Mouse (Mus musculus) lung, postnatal 25 days (tissue): ENCODE measurements around the gene Gm20388.

Source experiments
- DNase-seq: peaks from one replicate; pipeline ENCODE4 v3.0.0; 2022; ENCODE audit warnings: low spot score

The Gm20388 gene

GRCm38 (mm10) chr8:121258126-121258792 lies 1347.6 kb downstream of the Gm20388 start:
- DNase-seq, result no peak

- DNase-seq, result peak; percentile 64
These were observed 1352.2 kb downstream of the Gm20388 start for GRCm38 (mm10) chr8:121262728-121263389.

GRCm38 (mm10) chr8:121263390-121263775 lies 1352.7 kb downstream of the Gm20388 start:
- no peak for DNase-seq

GRCm38 (mm10) chr8:121264260-121264659 lies 1353.6 kb downstream of the Gm20388 start:
- DNase-seq, result no peak

GRCm38 (mm10) chr8:121271542-121271941 lies 1360.9 kb downstream of the Gm20388 start:
- DNase-seq, result no peak

GRCm38 (mm10) chr8:121273195-121273594 lies 1362.6 kb downstream of the Gm20388 start:
- no peak for DNase-seq

- no peak for DNase-seq
These were observed 1363.0 kb downstream of the Gm20388 start for GRCm38 (mm10) chr8:121273620-121274019.

- no peak for DNase-seq
These were observed 1369.8 kb downstream of the Gm20388 start for GRCm38 (mm10) chr8:121280414-121280813.

- DNase-seq, result no peak
These were observed 1378.7 kb downstream of the Gm20388 start for GRCm38 (mm10) chr8:121289346-121289745.

- no peak for DNase-seq
These were observed 1379.9 kb downstream of the Gm20388 start for GRCm38 (mm10) chr8:121290547-121290946.

- DNase-seq, result no peak
These were observed 1382.8 kb downstream of the Gm20388 start for GRCm38 (mm10) chr8:121293418-121293817.

- DNase-seq, result no peak
These were observed 1383.8 kb downstream of the Gm20388 start for GRCm38 (mm10) chr8:121294234-121295108.

- DNase-seq, result no peak
These were observed 1385.4 kb downstream of the Gm20388 start for GRCm38 (mm10) chr8:121296082-121296481.

GRCm38 (mm10) chr8:121296597-121296996 lies 1386.0 kb downstream of the Gm20388 start:
- no peak for DNase-seq

- no peak for DNase-seq
These were observed 1386.7 kb downstream of the Gm20388 start for GRCm38 (mm10) chr8:121297299-121297698.

- DNase-seq, result no peak
These were observed 1389.4 kb downstream of the Gm20388 start for GRCm38 (mm10) chr8:121300066-121300465.

GRCm38 (mm10) chr8:121300501-121301411 lies 1390.1 kb downstream of the Gm20388 start:
- DNase-seq, result no peak

GRCm38 (mm10) chr8:121301431-121301830 lies 1390.8 kb downstream of the Gm20388 start:
- DNase-seq, result no peak

GRCm38 (mm10) chr8:121301978-121302649 lies 1391.5 kb downstream of the Gm20388 start:
- DNase-seq, result no peak

GRCm38 (mm10) chr8:121307723-121308122 lies 1397.1 kb downstream of the Gm20388 start:
- no peak for DNase-seq
